Mouse (Mus musculus): ENCODE data around the gene Nucks1. TPM values are rescaled to one million over a fixed set of nuclear protein-coding genes. Genes with fewer than 3 reads are reported as not detected.

Gene Nucks1
- polyA plus RNA-seq, 1 experiment from 2014 or later = 64.1 TPM

GRCm38 (mm10) chr1:131961004-131961403 lies 50.7 kb downstream of the Nucks1 start:
- H3K9ac ChIP-seq (ENCODE audit: low read length) = no peak overlapping the region
- H3K9me3 ChIP-seq (replicated peaks; ENCODE audit: control insufficient read depth, low read length) = no peaks in the 10 kb centered on the region
- peaks cover 6% of the 10 kb centered on the region; the same call in 1 of the 2 replicates for H3K4me1 ChIP-seq (ENCODE audit: control insufficient read depth, insufficient read depth, low read length)
- 57% methylated on average over 2 of the region's 2 CpGs for WGBS
- H3K27ac ChIP-seq (ENCODE audit: low read length) = no peak overlapping the region
- H3K36me3 ChIP-seq (ENCODE audit: control insufficient read depth, insufficient read depth, low read length) = no peaks in the 10 kb centered on the region
- ATAC-seq (ENCODE audit: insufficient read depth, low FRiP score) = no peak
- H3K4me3 ChIP-seq (replicated peaks; ENCODE audit: low read length) = no peak overlapping the region
- no peak overlapping the region for H3K4me2 ChIP-seq (ENCODE audit: low read depth, low read length)
- peaks cover 17% of the 10 kb centered on the region; the same call in 1 of the 2 replicates for H3K27me3 ChIP-seq (ENCODE audit: control insufficient read depth, insufficient read depth, low read length)

DNA sequence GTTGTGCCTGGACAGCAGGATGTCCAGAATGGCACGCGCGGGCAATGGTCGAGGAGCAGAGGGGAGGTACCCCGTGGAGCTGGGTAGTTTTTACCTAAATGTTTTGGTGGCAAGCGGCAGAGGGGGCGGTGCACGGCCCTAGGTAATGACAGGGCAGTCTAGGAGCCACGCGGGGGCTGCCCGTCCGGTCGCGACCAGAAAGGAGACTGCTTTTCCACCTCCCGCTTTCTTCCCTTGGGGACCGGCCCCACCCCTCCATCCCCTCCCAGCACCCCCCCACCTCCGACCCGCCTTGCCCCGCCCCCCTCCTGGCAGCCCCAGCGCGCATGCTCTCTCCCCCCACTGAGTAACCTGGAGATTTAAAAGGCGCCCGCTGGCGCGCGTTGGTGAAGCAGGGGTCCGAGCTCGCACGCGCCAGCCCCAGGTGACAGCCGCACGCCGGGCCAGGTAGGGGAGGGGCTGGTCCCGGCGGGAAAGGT lies 52.3 kb downstream of the Nucks1 start, which contains the start of gene Slc45a3:
TSS of gene Slc45a3 (plus strand) at position 362 of the 479 bp plus-strand sequence.
- 1% methylated on average over 33 of the region's 35 CpGs for WGBS
- peak within 1 kb of the TSS; percentile 23; the same call in 1 of the 2 replicates for H3K27ac ChIP-seq (ENCODE audit: low read length)
- peak within 1 kb of the TSS; percentile 79 for H3K9ac ChIP-seq (ENCODE audit: low read length)
- H3K9me3 ChIP-seq (replicated peaks; ENCODE audit: control insufficient read depth, low read length) = no peaks in the 10 kb centered on the region
- peak within 1 kb of the TSS; percentile 74 for H3K4me3 ChIP-seq (replicated peaks; ENCODE audit: low read length)
- peak within 1 kb of the TSS; percentile 99 for H3K4me2 ChIP-seq (ENCODE audit: low read depth, low read length)
- no peaks in the 10 kb centered on the region for H3K36me3 ChIP-seq (ENCODE audit: control insufficient read depth, insufficient read depth, low read length)
- H3K27me3 ChIP-seq (ENCODE audit: control insufficient read depth, insufficient read depth, low read length) = peaks cover 20% of the 10 kb centered on the region; the same call in 1 of the 2 replicates
- ATAC-seq (ENCODE audit: insufficient read depth, low FRiP score) = peak; percentile 84; the same call in 1 of the 2 replicates
- H3K4me1 ChIP-seq (ENCODE audit: control insufficient read depth, insufficient read depth, low read length) = peaks cover 6% of the 10 kb centered on the region; the same call in 1 of the 2 replicates

DNA sequence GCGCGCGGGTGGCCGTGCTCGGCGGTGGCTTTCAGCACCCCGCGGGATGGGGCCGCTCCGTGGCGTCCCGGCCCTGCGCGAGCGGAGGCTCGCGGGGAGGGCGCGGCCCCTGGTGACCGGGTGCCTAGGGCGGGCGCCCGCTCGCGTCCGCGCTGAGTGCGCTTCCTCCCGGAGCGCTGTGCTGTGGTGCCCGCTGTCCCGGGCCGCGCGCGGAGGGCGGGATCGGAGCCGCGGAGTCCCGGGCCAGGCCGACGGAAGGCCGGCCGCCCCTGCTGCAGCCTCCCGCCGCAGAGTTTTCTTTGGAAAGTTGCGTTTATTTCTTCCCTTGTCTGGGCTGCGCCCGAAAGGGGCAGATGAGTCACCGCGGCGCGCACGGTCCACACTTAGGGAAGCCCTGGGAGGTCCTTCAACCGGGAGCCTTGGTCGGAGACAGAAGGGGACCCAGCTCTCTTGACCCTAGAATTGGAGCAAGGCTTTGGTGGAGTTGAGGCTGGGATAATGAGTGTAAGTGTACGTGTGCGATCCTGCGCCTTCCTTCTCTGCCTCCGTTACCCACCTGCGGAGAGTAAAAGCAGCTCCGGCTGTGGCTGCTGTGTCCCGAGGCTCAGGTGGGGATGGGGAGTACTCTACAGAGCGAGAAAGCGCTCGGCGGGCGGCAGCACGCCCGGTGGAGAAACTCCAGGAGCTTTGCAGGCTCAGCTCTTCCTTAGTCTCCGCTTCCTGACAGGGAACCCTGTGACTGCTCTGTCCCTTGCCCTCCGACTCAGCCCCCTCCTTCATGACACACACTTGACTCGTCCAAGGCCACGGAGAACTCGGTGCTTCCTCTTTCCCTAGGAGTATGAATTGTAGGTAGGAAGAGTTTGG lies 53.0 kb downstream of the Nucks1 start:
- Histone ChIP-seq H3K36me3 (ENCODE audit: control insufficient read depth, insufficient read depth, low read length) (no peaks in the 10 kb centered on the region), H3K4me1 (ENCODE audit: control insufficient read depth, insufficient read depth, low read length) (peaks cover 6% of the 10 kb centered on the region; the same call in 1 of the 2 replicates), H3K27me3 (ENCODE audit: control insufficient read depth, insufficient read depth, low read length) (peaks cover 20% of the 10 kb centered on the region; the same call in 1 of the 2 replicates), H3K9ac (ENCODE audit: low read length) (peak overlapping the region; percentile 79), H3K9me3 (replicated peaks; ENCODE audit: control insufficient read depth, low read length) (no peaks in the 10 kb centered on the region), H3K4me2 (ENCODE audit: low read depth, low read length) (peak overlapping the region; percentile 99), H3K27ac (ENCODE audit: low read length) (peak overlapping the region; percentile 23; the same call in 1 of the 2 replicates), H3K4me3 (replicated peaks; ENCODE audit: low read length) (peak overlapping the region; percentile 74)
- WGBS = under 1% methylated on average over 69 of the region's 76 CpGs
- ATAC-seq (ENCODE audit: insufficient read depth, low FRiP score) = peak; percentile 68

GRCm38 (mm10) chr1:131964100-131964499 lies 53.8 kb downstream of the Nucks1 start:
- peak overlapping the region; percentile 74 for H3K4me3 ChIP-seq (replicated peaks; ENCODE audit: low read length)

GRCm38 (mm10) chr1:131964580-131964979 lies 54.2 kb downstream of the Nucks1 start:
- no peak for ATAC-seq (ENCODE audit: insufficient read depth, low FRiP score)
- H3K9ac ChIP-seq (ENCODE audit: low read length) = no peak overlapping the region
- 0 out of 2 replicates have a peak overlapping the region, but pooled peaks have one; percentile 99 for H3K4me2 ChIP-seq (ENCODE audit: low read depth, low read length)
- H3K9me3 ChIP-seq (replicated peaks; ENCODE audit: control insufficient read depth, low read length) = no peaks in the 10 kb centered on the region
- H3K4me3 ChIP-seq (replicated peaks; ENCODE audit: low read length) = no peak overlapping the region
- peaks cover 20% of the 10 kb centered on the region; the same call in 1 of the 2 replicates for H3K27me3 ChIP-seq (ENCODE audit: control insufficient read depth, insufficient read depth, low read length)
- 87% methylated on average over 7 of the region's 7 CpGs for whole genome bisulfite sequencing
- no peak overlapping the region for H3K27ac ChIP-seq (ENCODE audit: low read length)
- no peaks in the 10 kb centered on the region for H3K36me3 ChIP-seq (ENCODE audit: control insufficient read depth, insufficient read depth, low read length)
- peaks cover 6% of the 10 kb centered on the region; the same call in 1 of the 2 replicates for H3K4me1 ChIP-seq (ENCODE audit: control insufficient read depth, insufficient read depth, low read length)

More at GRCm38 (mm10) chr1:131964100-131964499, 53.8 kb downstream of the Nucks1 start:
- no peaks in the 10 kb centered on the region for H3K9me3 ChIP-seq (replicated peaks; ENCODE audit: control insufficient read depth, low read length)
- peak overlapping the region; percentile 79; the same call in 1 of the 2 replicates for H3K9ac ChIP-seq (ENCODE audit: low read length)
- peaks cover 6% of the 10 kb centered on the region; the same call in 1 of the 2 replicates for H3K4me1 ChIP-seq (ENCODE audit: control insufficient read depth, insufficient read depth, low read length)
- no peaks in the 10 kb centered on the region for H3K36me3 ChIP-seq (ENCODE audit: control insufficient read depth, insufficient read depth, low read length)
- WGBS = 60% methylated on average over 5 of the region's 5 CpGs
- H3K27me3 ChIP-seq (ENCODE audit: control insufficient read depth, insufficient read depth, low read length) = peaks cover 20% of the 10 kb centered on the region; the same call in 1 of the 2 replicates
- no peak overlapping the region for H3K27ac ChIP-seq (ENCODE audit: low read length)
- H3K4me2 ChIP-seq (ENCODE audit: low read depth, low read length) = peak overlapping the region; percentile 99
- ATAC-seq (ENCODE audit: insufficient read depth, low FRiP score) = no peak

DNA sequence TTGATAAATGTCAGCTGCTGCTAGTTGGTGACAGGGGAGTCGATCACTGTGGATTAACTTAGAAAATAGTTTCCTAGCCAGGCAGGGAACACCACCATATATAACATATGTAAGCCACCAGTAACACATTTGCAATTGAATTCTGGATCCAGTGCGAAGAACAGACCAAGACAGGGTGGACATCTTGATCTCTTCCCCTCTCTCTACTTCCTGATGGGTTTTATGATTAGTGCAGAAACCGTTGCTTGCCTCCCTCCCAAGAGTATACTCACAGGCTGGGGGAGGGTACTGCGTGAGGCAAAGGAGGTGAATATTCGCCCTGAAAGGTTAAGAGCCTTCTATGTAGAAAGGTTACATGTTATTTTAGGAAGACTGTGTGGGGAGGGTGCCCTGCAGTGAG lies 55.5 kb downstream of the Nucks1 start:
- no peak overlapping the region for H3K4me3 ChIP-seq (replicated peaks; ENCODE audit: low read length)
- H3K4me2 ChIP-seq (ENCODE audit: low read depth, low read length) = no peak overlapping the region
- H3K4me1 ChIP-seq (ENCODE audit: control insufficient read depth, insufficient read depth, low read length) = peaks cover 12% of the 10 kb centered on the region
- no peaks in the 10 kb centered on the region for H3K36me3 ChIP-seq (ENCODE audit: control insufficient read depth, insufficient read depth, low read length)
- H3K27me3 ChIP-seq (ENCODE audit: control insufficient read depth, insufficient read depth, low read length) = peaks cover 20% of the 10 kb centered on the region; the same call in 1 of the 2 replicates
- H3K9ac ChIP-seq (ENCODE audit: low read length) = no peak overlapping the region
- ATAC-seq (ENCODE audit: insufficient read depth, low FRiP score) = no peak
- WGBS = 43% methylated on average over 5 of the region's 5 CpGs
- no peaks in the 10 kb centered on the region for H3K9me3 ChIP-seq (replicated peaks; ENCODE audit: control insufficient read depth, low read length)
- no peak overlapping the region for H3K27ac ChIP-seq (ENCODE audit: low read length)

GRCm38 (mm10) chr1:131967336-131967735 lies 57.0 kb downstream of the Nucks1 start:
- no peak for ATAC-seq (ENCODE audit: insufficient read depth, low FRiP score)
- H3K27ac ChIP-seq (ENCODE audit: low read length) = no peak overlapping the region
- peaks cover 18% of the 10 kb centered on the region; the same call in 1 of the 2 replicates for H3K27me3 ChIP-seq (ENCODE audit: control insufficient read depth, insufficient read depth, low read length)
- H3K4me3 ChIP-seq (replicated peaks; ENCODE audit: low read length) = no peak overlapping the region
- no peak overlapping the region for H3K4me2 ChIP-seq (ENCODE audit: low read depth, low read length)
- H3K36me3 ChIP-seq (ENCODE audit: control insufficient read depth, insufficient read depth, low read length) = no peaks in the 10 kb centered on the region
- H3K9me3 ChIP-seq (replicated peaks; ENCODE audit: control insufficient read depth, low read length) = no peaks in the 10 kb centered on the region
- no peak overlapping the region for H3K9ac ChIP-seq (ENCODE audit: low read length)
- peaks cover 24% of the 10 kb centered on the region for H3K4me1 ChIP-seq (ENCODE audit: control insufficient read depth, insufficient read depth, low read length)
- WGBS = 60% methylated on average over 7 of the region's 7 CpGs

- Histone ChIP-seq H3K9me3 (replicated peaks; ENCODE audit: control insufficient read depth, low read length) (no peaks in the 10 kb centered on the region), H3K4me1 (ENCODE audit: control insufficient read depth, insufficient read depth, low read length) (peaks cover 25% of the 10 kb centered on the region), H3K4me3 (replicated peaks; ENCODE audit: low read length) (no peak overlapping the region), H3K9ac (ENCODE audit: low read length) (no peak overlapping the region), H3K4me2 (ENCODE audit: low read depth, low read length) (no peak overlapping the region), H3K27me3 (ENCODE audit: control insufficient read depth, insufficient read depth, low read length) (peaks cover 15% of the 10 kb centered on the region; the same call in 1 of the 2 replicates), H3K27ac (ENCODE audit: low read length) (no peak overlapping the region), H3K36me3 (ENCODE audit: control insufficient read depth, insufficient read depth, low read length) (no peaks in the 10 kb centered on the region)
- no peak for ATAC-seq (ENCODE audit: insufficient read depth, low FRiP score)
- WGBS = 53% methylated on average over 3 of the region's 3 CpGs
Measured at GRCm38 (mm10) chr1:131968556-131968955, 58.2 kb downstream of the Nucks1 start.

- Histone ChIP-seq H3K4me2 (ENCODE audit: low read depth, low read length) (no peak overlapping the region), H3K9ac (ENCODE audit: low read length) (no peak overlapping the region), H3K4me3 (replicated peaks; ENCODE audit: low read length) (no peak overlapping the region), H3K4me1 (ENCODE audit: control insufficient read depth, insufficient read depth, low read length) (peaks cover 25% of the 10 kb centered on the region), H3K27ac (ENCODE audit: low read length) (no peak overlapping the region), H3K27me3 (ENCODE audit: control insufficient read depth, insufficient read depth, low read length) (peaks cover 11% of the 10 kb centered on the region; the same call in 1 of the 2 replicates), H3K36me3 (ENCODE audit: control insufficient read depth, insufficient read depth, low read length) (no peaks in the 10 kb centered on the region), H3K9me3 (replicated peaks; ENCODE audit: control insufficient read depth, low read length) (no peaks in the 10 kb centered on the region)
- 71% methylated on average over 6 of the region's 6 CpGs for WGBS
- ATAC-seq (ENCODE audit: insufficient read depth, low FRiP score) = no peak
Measured at GRCm38 (mm10) chr1:131968983-131969382, 58.6 kb downstream of the Nucks1 start.
